ENCODE assay signal across 14 mouse cellular contexts in the genomic region with DNA sequence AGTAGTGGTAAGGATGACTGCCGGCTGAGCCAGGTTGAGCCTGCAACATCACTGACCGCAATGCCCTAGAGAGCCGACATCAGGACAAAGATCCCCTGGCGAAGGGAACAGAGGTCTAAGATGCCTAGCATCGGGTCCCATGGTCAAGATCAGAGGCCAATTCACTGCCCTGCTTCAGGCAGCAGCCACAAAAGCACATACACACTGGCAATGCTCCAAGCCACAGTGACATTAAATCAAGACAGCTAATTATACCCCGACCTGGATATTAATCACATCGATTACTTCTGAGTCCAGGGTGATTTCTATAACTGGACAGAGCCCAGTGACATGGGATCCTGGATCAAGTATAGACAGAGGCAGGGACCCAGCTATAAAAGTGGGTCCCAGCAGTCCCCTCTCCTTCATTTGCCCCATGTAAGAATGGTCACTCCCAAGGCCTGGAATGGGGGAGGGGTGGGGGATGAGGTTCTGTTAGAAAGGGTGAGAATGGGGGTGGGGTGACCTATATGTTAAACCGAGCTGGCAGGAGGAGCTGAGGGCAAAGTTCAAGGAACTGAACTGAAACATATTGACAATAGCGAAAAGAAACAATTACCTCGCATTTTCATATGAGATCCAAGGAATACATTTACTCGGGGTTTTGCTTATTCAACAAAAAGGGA.
DNase-seq lines count a peak whose midpoint lies in the region; ATAC-seq and TF ChIP-seq lines count a peak whose summit lies in the region.
"Had no signal": no experiment of that assay in that cellular context is flagged by ENCODE, and none has a peak within 500 bp of the region (broad histone marks: within the 10 kb centered on the region; RNA-seq: fewer than 3 reads in every experiment).

No protein-coding gene starts in this region.

- no peak overlapping the region for H3K4me3 ChIP-seq in forebrain, postnatal 0 days (ENCODE audit: low read depth, low read length)
- no peak overlapping the region for H3K4me3 ChIP-seq in forebrain, embryonic 11.5 days (ENCODE audit: low read depth, low read length)
- no peak overlapping the region for H3K4me3 ChIP-seq in hindbrain, embryonic 10.5 days
- no peak overlapping the region for H3K4me3 ChIP-seq in hindbrain, postnatal 0 days (ENCODE audit: low read length)
- H3K4me3 ChIP-seq: embryonic facial prominence, embryonic 12.5 days; gastrocnemius, adult 2 months; heart, adult 2 months; limb, embryonic 15.5 days had no signal

- no peak for TF ChIP-seq CTCF in forebrain, postnatal 0 days (IDR thresholded peaks at IDR 0.05; ENCODE audit: low read depth)
- no peak for TF ChIP-seq CTCF in hindbrain, postnatal 0 days (IDR thresholded peaks at IDR 0.05; ENCODE audit: low read depth)

- peak; percentile 22 for DNase-seq in adrenal gland, postnatal 10 days
- DNase-seq in adrenal gland, postnatal 25 days = no peak
- no peak for DNase-seq in forebrain, postnatal 0 days
- no peak for DNase-seq in forebrain, embryonic 11.5 days (ENCODE audit: low spot score)
- peak; percentile 35 for DNase-seq in hindbrain, embryonic 10.5 days (ENCODE audit: low spot score)
- no peak for DNase-seq in hindbrain, postnatal 0 days (ENCODE audit: low spot score)
- peak; percentile 31 for DNase-seq in ES-CJ7 (ENCODE audit: low read depth, low spot score)
- DNase-seq in gastrocnemius, postnatal 10 days = no peak
- DNase-seq: gastrocnemius, adult 2 months; thymus, postnatal 14 days had no signal

- no peaks in the 10 kb centered on the region for H3K27me3 ChIP-seq in forebrain, postnatal 0 days (ENCODE audit: insufficient read depth, low read length)
- no peaks in the 10 kb centered on the region for H3K27me3 ChIP-seq in forebrain, embryonic 11.5 days (ENCODE audit: control insufficient read depth, insufficient read depth, low read length)
- H3K27me3 ChIP-seq in hindbrain, embryonic 10.5 days (ENCODE audit: insufficient read depth, poor library complexity, severe bottlenecking) = peaks cover 22% of the 10 kb centered on the region
- H3K27me3 ChIP-seq in hindbrain, postnatal 0 days (ENCODE audit: insufficient read depth, low read length) = no peaks in the 10 kb centered on the region
- H3K27me3 ChIP-seq: embryonic facial prominence, embryonic 12.5 days; limb, embryonic 15.5 days had no signal

- 0 out of 2 replicates have a peak overlapping the region, but pooled peaks have one; percentile 18 for H3K9ac ChIP-seq in forebrain, postnatal 0 days
- no peak overlapping the region for H3K9ac ChIP-seq in forebrain, embryonic 11.5 days (ENCODE audit: low read length)
- H3K9ac ChIP-seq in hindbrain, postnatal 0 days (replicated peaks; ENCODE audit: low read length) = no peak overlapping the region
- H3K9ac ChIP-seq: embryonic facial prominence, embryonic 12.5 days; limb, embryonic 15.5 days had no signal

- H3K9me3 ChIP-seq in forebrain, postnatal 0 days (ENCODE audit: low read length) = no peaks in the 10 kb centered on the region
- no peaks in the 10 kb centered on the region for H3K9me3 ChIP-seq in forebrain, embryonic 11.5 days (ENCODE audit: control insufficient read depth, low read length)
- no peaks in the 10 kb centered on the region for H3K9me3 ChIP-seq in hindbrain, embryonic 10.5 days
- no peaks in the 10 kb centered on the region for H3K9me3 ChIP-seq in hindbrain, postnatal 0 days (ENCODE audit: low read length)
- H3K9me3 ChIP-seq: embryonic facial prominence, embryonic 12.5 days; limb, embryonic 15.5 days had no signal

- no peak for ATAC-seq in forebrain, postnatal 0 days
- no peak for ATAC-seq in forebrain, embryonic 11.5 days (replicated peaks; ENCODE audit: low FRiP score)
- ATAC-seq in hindbrain, postnatal 0 days = no peak
- ATAC-seq: CD4-positive, CD25-positive, alpha-beta regulatory T cell, adult 4 months had no signal

- 0 out of 2 replicates have a peak overlapping the region, but pooled peaks have one; percentile 9 for H3K27ac ChIP-seq in forebrain, postnatal 0 days (ENCODE audit: low read depth, low read length)
- H3K27ac ChIP-seq in forebrain, embryonic 11.5 days (ENCODE audit: low read depth, low read length) = no peak overlapping the region
- peak overlapping the region; percentile 66 for H3K27ac ChIP-seq in hindbrain, embryonic 10.5 days
- H3K27ac ChIP-seq in hindbrain, postnatal 0 days = no peak overlapping the region
- H3K27ac ChIP-seq: embryonic facial prominence, embryonic 12.5 days; gastrocnemius, adult 2 months; heart, adult 2 months; limb, embryonic 15.5 days had no signal

- H3K4me2 ChIP-seq in forebrain, postnatal 0 days (ENCODE audit: low read depth) = no peak overlapping the region
- no peak overlapping the region for H3K4me2 ChIP-seq in forebrain, embryonic 11.5 days (ENCODE audit: low read depth, low read length, severe bottlenecking)
- H3K4me2 ChIP-seq in hindbrain, postnatal 0 days (ENCODE audit: low read depth, low read length) = no peak overlapping the region
- H3K4me2 ChIP-seq: embryonic facial prominence, embryonic 12.5 days; limb, embryonic 15.5 days had no signal

- 58% methylated on average over 11 of the region's 11 CpGs for whole genome bisulfite sequencing in forebrain, postnatal 0 days
- WGBS in forebrain, embryonic 11.5 days = 66% methylated on average over 11 of the region's 11 CpGs
- WGBS in hindbrain, embryonic 10.5 days = 55% methylated on average over 11 of the region's 11 CpGs
- WGBS in hindbrain, postnatal 0 days = 33% methylated on average over 11 of the region's 11 CpGs

- H3K36me3 ChIP-seq in forebrain, postnatal 0 days (ENCODE audit: insufficient read depth) = no peaks in the 10 kb centered on the region
- no peaks in the 10 kb centered on the region for H3K36me3 ChIP-seq in forebrain, embryonic 11.5 days (ENCODE audit: control insufficient read depth, insufficient read depth, low read length)
- H3K36me3 ChIP-seq in hindbrain, embryonic 10.5 days = no peaks in the 10 kb centered on the region
- H3K36me3 ChIP-seq in hindbrain, postnatal 0 days (ENCODE audit: insufficient read depth, low read length) = no peaks in the 10 kb centered on the region
- H3K36me3 ChIP-seq: limb, embryonic 15.5 days had no signal

- H3K4me1 ChIP-seq in forebrain, postnatal 0 days (ENCODE audit: insufficient read depth) = 0 out of 2 replicates have a peak, but pooled peaks cover 4% of the 10 kb centered on the region
- H3K4me1 ChIP-seq in forebrain, embryonic 11.5 days (replicated peaks; ENCODE audit: control insufficient read depth, insufficient read depth, low read length) = no peaks in the 10 kb centered on the region
- peaks cover 69% of the 10 kb centered on the region for H3K4me1 ChIP-seq in hindbrain, embryonic 10.5 days (replicated peaks)
- H3K4me1 ChIP-seq in hindbrain, postnatal 0 days (ENCODE audit: insufficient read depth, low read length) = peaks cover 16% of the 10 kb centered on the region

Comparison
In these comparisons a context has a peak if more than half of its experiments do, and no peak if none do; other contexts are left out.
1. DNase-seq: peak in adrenal gland, postnatal 10 days (single experiment), hindbrain, embryonic 10.5 days (single experiment) and ES-CJ7 (single experiment); none in adrenal gland, postnatal 25 days (single experiment), forebrain, postnatal 0 days (single experiment), forebrain, embryonic 11.5 days (single experiment), hindbrain, postnatal 0 days (single experiment) and gastrocnemius, postnatal 10 days (single experiment).
2. H3K27ac ChIP-seq: peak in forebrain, postnatal 0 days (single experiment) and hindbrain, embryonic 10.5 days (single experiment); none in forebrain, embryonic 11.5 days (single experiment) and hindbrain, postnatal 0 days (single experiment).